Mouse (Mus musculus) cerebellum, adult 9-11 months (tissue): ENCODE measurements around the gene Epo.

Source experiments
- DNase-seq: peaks from one replicate; pipeline ENCODE4 v3.0.0; 2022

Gene Epo

DNA sequence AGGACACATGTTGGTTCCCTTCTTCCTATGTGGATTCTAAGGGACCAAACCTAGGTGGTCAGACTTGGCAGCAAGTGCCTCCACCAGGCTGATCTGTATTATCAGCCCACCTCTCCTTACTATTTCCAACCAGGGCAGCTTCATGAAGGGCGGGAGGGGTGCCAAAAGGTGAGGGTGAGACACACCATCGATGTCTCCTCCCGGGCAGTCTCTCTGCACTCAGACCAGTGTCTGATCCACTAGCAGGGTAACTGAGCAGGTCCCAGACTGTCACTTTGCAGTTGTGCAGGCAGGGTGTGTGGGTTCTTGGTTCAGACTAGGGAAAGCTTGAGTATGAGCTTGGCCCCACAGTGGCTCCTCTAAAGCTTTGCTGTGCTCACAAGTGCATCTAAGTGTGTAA, 18.2 kb downstream of the Epo start:
- peak; percentile 50 for DNase-seq

DNA sequence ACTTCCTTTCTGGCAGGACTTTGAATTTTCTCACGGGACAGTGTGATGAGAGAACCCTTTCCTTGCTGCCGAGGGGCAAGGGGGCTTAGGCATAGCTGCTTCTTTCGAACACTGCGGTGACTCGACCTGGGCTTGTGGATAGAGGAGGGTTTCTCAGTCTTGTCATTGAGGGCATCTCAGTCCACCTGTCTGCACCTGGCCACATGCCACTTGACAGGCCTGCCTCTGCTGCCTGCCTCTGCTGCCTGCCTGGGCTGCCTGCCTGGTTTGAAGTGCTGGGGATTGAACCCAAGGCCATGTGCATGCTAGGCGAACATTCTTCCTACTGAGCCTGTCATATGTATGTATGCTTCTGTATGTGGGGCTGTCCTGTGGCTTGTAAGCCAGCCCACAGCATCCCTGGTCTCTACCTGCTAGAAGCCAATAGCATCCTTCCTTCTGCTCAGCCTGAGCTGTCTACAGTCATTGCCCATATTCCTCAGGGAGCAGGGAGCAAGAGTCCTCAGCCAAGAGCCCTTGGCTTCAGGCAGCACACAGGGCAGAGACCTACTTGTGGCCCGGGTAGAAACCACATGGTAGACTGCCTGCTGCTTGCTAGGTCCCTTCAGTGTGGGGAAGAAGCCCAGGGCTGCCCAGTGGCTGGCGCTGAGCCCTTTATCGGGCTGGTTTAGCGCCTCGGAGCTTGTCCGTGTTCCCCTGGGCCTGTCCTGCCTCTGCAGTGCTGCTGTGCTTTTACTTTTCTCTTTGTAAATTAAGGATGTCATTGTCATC, 18.9 kb downstream of the Epo start:
- peak; percentile 67 for DNase-seq

GRCm38 (mm10) chr5:137512847-137513794, 19.9 kb downstream of the Epo start:
- peak; percentile 48 for DNase-seq

- no peak for DNase-seq
Observed at GRCm38 (mm10) chr5:137511706-137512105, 21.3 kb downstream of the Epo start.

GRCm38 (mm10) chr5:137510573-137511390, 22.3 kb downstream of the Epo start:
- peak; percentile 69 for DNase-seq

- DNase-seq = peak; percentile 88
Observed at GRCm38 (mm10) chr5:137510014-137510501, 23.0 kb downstream of the Epo start.

DNA sequence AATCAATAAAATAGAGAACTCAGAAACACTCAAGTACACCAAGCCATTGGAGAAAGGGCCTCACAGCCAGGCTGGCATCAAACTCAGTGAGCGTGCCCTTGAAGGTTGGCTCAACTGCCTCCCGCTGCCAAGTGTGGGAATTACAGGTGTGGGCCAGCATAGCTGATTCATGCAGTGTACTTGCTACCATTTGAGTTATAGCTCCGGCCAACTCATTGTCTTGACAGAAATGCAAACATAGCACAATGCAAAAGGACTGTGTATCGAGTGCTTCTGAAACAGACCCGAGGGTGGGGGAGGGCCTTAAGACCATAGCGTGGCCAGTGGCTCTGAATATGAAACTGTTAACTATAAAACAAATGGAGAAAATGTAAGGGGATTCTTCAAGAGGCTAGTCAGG, 29.0 kb downstream of the Epo start:
- peak; percentile 64 for DNase-seq

- no peak for DNase-seq
Observed at GRCm38 (mm10) chr5:137502667-137503110, 30.4 kb downstream of the Epo start.

- DNase-seq = peak; percentile 100
Observed at GRCm38 (mm10) chr5:137501709-137502666, 31.1 kb downstream of the Epo start, which contains the start of gene Pop7. Gene Pop7, minus strand, starts transcription at chr5:137502518.

GRCm38 (mm10) chr5:137500186-137500585, 32.9 kb downstream of the Epo start:
- DNase-seq = peak; percentile 51

DNA sequence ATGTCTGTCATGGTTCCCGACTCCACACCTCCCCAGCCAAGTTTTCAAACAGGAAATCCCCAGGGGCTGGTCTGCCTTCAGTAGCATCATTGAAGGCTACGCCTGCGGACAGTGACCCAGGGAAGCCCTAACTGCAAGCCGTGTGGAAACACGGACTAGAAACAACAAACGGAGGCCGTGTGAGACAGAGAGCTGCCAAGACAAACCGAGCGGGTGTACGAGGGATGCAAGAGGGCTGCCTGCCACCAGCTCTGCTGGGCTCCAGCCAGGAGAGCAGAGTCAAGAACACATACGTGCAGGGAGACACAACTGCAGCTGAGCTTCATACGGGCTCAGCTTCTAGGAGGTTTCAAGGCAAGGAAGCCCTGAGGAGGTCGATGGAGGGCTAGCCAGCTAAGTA, 39.2 kb downstream of the Epo start:
- DNase-seq = no peak

- DNase-seq = no peak
Observed at GRCm38 (mm10) chr5:137491559-137491958, 41.5 kb downstream of the Epo start.

DNA sequence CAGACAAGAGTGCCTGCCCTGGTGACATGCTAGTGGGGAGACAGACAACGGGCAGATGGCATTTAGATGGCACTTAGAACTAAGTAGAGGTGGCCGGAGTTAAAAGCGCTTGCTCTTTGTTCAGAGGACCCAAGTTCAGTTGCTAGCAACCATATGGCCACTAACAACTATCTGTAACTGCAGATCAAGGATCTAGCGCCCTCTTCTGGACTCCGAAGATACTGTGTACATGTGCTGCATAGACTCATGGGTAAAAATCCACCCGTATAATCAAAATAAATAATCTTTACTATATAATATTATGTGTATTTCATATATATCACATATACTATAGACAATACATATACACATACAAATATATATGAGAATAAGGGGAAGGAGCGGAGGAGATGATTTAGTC, 45.4 kb downstream of the Epo start:
- DNase-seq = no peak

DNA sequence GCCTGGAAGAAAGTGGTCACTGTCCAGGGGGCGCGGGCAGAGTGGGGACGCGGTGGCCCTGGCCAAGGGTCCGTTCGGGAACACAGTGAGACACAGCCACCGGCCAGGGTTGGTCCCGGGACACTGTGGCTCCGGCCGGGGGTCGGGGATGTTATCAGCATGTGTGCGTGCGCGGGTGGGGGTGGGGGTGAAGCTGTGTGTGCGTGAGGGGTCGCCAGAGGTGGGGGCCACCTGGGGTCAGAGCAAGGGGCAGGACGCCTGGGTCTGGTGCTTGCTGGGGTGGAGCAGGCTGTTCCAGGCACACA, 47.2 kb downstream of the Epo start:
- no peak for DNase-seq

DNA sequence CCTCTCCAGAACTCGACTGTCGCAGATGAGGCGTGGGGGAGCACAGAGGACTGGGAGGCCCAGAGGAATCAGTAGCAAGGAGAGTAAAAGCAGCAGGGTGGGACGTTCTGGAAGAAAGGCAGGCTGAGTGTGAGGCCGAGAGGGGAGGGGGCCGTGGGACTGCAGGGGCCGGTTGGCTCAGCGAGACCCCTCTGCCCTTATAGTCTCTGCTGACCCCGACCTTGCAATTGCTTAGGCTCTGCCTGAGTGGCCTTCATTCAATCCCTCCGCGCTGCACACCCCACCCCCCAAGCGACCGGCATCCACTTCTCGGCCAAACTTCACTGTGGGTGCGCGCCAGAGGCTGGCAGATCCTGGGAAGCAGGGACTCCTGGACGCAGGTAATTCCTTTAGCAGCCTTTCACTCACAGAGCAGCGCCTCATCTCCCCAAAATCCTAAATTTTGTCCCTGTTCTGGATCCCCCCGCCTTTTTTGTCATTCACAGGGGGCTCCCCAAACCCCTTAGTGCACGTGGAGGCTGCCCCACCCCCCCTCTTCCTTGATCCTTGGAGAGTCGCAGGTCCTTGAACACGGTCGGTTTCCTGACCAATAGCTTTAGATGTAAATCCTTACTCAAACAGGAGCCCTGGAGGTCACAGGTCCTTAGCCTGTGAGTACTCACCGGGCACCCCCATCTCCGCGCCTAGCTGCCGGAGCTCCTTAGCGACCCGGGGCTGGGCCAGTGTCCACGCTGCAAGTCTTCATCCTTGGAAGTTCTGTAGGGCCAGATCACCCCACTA, 47.8 kb downstream of the Epo start:
- no peak for DNase-seq

- no peak for DNase-seq
Observed at GRCm38 (mm10) chr5:137481897-137482296, 51.1 kb downstream of the Epo start.

DNA sequence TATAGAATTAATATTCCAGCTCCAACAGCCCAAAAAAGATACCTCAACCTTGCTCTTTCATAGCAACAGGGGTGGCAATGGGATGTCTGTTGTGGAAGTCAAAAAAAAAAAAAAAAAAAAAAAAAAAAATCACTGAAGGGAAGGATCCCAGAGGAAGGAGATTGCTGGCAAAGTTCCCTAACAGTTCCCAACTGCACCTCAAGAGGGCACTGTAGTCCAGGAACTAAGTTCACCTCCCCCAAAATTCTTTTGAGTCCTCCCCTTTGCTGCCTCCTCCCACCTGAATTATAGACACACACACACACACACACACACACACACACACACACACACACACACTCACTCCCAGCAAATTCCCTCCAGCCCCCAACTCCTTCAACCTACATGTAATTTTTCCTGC, 51.9 kb downstream of the Epo start:
- peak; percentile 76 for DNase-seq

- no peak for DNase-seq
Observed at GRCm38 (mm10) chr5:137476964-137477363, 56.1 kb downstream of the Epo start, which contains the start of gene Zan. Gene Zan, minus strand, starts transcription at chr5:137477064.

GRCm38 (mm10) chr5:137474351-137474750, 58.7 kb downstream of the Epo start:
- no peak for DNase-seq

DNA sequence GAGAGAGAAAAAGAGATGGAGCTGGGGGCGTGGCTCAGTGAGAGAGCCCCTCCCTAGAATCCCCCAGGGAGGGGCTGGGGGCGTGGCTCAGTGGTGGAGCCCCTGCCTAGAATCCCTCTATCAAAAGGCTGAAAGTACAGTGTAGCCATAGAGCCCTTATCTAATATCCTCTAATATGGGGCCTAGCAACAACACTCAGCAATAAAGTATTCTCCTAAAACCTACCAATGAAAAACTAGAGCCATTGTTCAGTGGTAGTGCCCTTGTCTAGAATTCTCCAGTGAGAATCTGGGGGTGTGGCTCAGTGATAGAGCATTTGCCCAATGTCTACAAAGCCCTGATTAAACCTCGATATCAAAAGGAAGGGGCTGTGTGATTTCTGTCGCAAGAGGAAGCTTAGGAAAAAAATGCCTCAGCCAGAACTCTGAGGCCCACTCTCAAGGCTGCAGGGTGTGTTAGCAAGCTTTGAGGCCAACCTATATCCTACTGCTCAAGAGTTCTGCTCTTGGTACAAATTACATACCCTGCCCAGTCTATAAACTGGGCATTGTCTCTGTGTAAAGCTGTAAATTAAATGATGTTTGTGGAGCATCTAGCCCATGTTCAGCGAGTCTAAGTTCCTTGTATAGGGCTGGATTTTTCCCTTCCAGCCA, 60.7 kb downstream of the Epo start:
- no peak for DNase-seq
